Mouse (Mus musculus) stomach, embryonic 14.5 days (tissue): ENCODE measurements at regions not wholly inside any gene's neighbourhood (a gene's known extent, or its start where the extent isn't known, plus 50 kb on each side); places are given as distances from the start of the nearest gene placed in this dataset.
A peak's percentile ranks its signal among the peaks of the same experiment; 100 is the strongest.

Experiments
- ATAC-seq: fragments of 200-750 bp; cut with Nextera tagmentation; 2 replicates; pipeline ENCODE4 v1.8.0; 2017; ENCODE audit warnings: low read depth, moderate TSS enrichment; ENCODE audit not compliant: insufficient number of reproducible peaks, insufficient read depth, low FRiP score
- H3K27ac ChIP-seq: fragments of 300-500 bp; sonication (generic); 2 replicates; pipeline ENCODE4 v1.5.1; 2014; ENCODE audit warnings: mild to moderate bottlenecking, low read length, moderate library complexity, mixed read lengths
- H3K27me3 ChIP-seq: fragments of 300-500 bp; sonication (generic); 2 replicates; pipeline ENCODE4 v1.6.1; 2014; ENCODE audit warnings: low read length, control low read depth, mixed read lengths; ENCODE audit not compliant: control insufficient read depth, insufficient read depth
- H3K36me3 ChIP-seq: fragments of 300-500 bp; sonication (generic); 2 replicates; pipeline ENCODE4 v1.6.1; 2014; ENCODE audit warnings: mild to moderate bottlenecking, control low read depth, low read length, moderate library complexity, mixed read lengths; ENCODE audit not compliant: control insufficient read depth, insufficient read depth
- H3K4me1 ChIP-seq: fragments of 300-500 bp; sonication (generic); 2 replicates; pipeline ENCODE4 v1.6.1; 2014; ENCODE audit warnings: low read length, control low read depth, mixed read lengths; ENCODE audit not compliant: control insufficient read depth, insufficient read depth
- H3K4me2 ChIP-seq: fragments of 300-500 bp; sonication (generic); replicated peaks from 2 replicates; pipeline ENCODE4 v1.6.1; 2014; ENCODE audit warnings: low read depth, low read length, control low read depth
- H3K4me3 ChIP-seq: fragments of 300-500 bp; sonication (generic); 2 replicates; pipeline ENCODE4 v1.5.1; 2014; ENCODE audit warnings: low read depth, low read length, control low read depth
- H3K9ac ChIP-seq: fragments of 300-500 bp; sonication (generic); replicated peaks from 2 replicates; pipeline ENCODE4 v1.6.1; 2014; ENCODE audit warnings: low read depth, mild to moderate bottlenecking, control low read depth, low read length, moderate library complexity, mixed read lengths
- H3K9me3 ChIP-seq: fragments of 300-500 bp; sonication (generic); 2 replicates; pipeline ENCODE4 v1.6.1; 2016; ENCODE audit warnings: low read depth, low read length, control low read depth; ENCODE audit not compliant: control insufficient read depth
- WGBS: fragments of 180-500 bp; shearing (Covaris S2); extraction: QIAGEN DNeasy Blood & Tissue Kit; methylation state at CpG from one replicate; pipeline ENCODE4 v1.1.7; 2014; 5-methylcytosine and 5-hydroxymethylcytosine counted together

GRCm38 (mm10) chr14:76228968-76229555 lies 118.4 kb downstream of the Nufip1 start:
- WGBS, result 47% methylated on average over 9 of the region's 9 CpGs
- Histone ChIP-seq H3K27ac (no peak overlapping the region), H3K27me3 (no peaks in the 10 kb centered on the region), H3K36me3 (no peaks in the 10 kb centered on the region), H3K4me1 (no peaks in the 10 kb centered on the region), H3K4me3 (no peak overlapping the region), H3K9me3 (no peaks in the 10 kb centered on the region), H3K4me2 (no peak overlapping the region), H3K9ac (no peak overlapping the region)
- ATAC-seq, result no peak

GRCm38 (mm10) chr14:76239856-76240493 lies 129.3 kb downstream of the Nufip1 start:
- H3K4me1 ChIP-seq, result 0 out of 2 replicates have a peak, but pooled peaks cover 5% of the 10 kb centered on the region
- H3K4me3 ChIP-seq, result no peak overlapping the region
- no peaks in the 10 kb centered on the region for H3K9me3 ChIP-seq
- no peaks in the 10 kb centered on the region for H3K36me3 ChIP-seq
- H3K27ac ChIP-seq, result no peak overlapping the region
- no peak overlapping the region for H3K9ac ChIP-seq
- no peak overlapping the region for H3K4me2 ChIP-seq
- WGBS, result 73% methylated on average over 14 of the region's 14 CpGs
- H3K27me3 ChIP-seq, result no peaks in the 10 kb centered on the region
- ATAC-seq, result no peak

- Histone ChIP-seq H3K4me1 (0 out of 2 replicates have a peak, but pooled peaks cover 5% of the 10 kb centered on the region), H3K9ac (no peak overlapping the region), H3K27me3 (no peaks in the 10 kb centered on the region), H3K4me2 (no peak overlapping the region), H3K27ac (peak overlapping the region; percentile 56; the same call in 1 of the 2 replicates), H3K36me3 (no peaks in the 10 kb centered on the region), H3K9me3 (no peaks in the 10 kb centered on the region), H3K4me3 (no peak overlapping the region)
- WGBS, result 56% methylated on average over 14 of the region's 14 CpGs
- ATAC-seq, result peak; percentile 61; the same call in 1 of the 2 replicates
These were observed 133.1 kb downstream of the Nufip1 start for GRCm38 (mm10) chr14:76243581-76244337.

GRCm38 (mm10) chr14:76244338-76245062 lies 133.8 kb downstream of the Nufip1 start:
- Histone ChIP-seq H3K4me2 (no peak overlapping the region), H3K27me3 (no peaks in the 10 kb centered on the region), H3K9ac (no peak overlapping the region), H3K27ac (peak overlapping the region; percentile 56; the same call in 1 of the 2 replicates), H3K9me3 (no peaks in the 10 kb centered on the region), H3K36me3 (no peaks in the 10 kb centered on the region), H3K4me1 (0 out of 2 replicates have a peak, but pooled peaks cover 5% of the 10 kb centered on the region), H3K4me3 (no peak overlapping the region)
- ATAC-seq, result 0 out of 2 replicates have a peak, but pooled peaks have one; percentile 17
- 42% methylated on average over 18 of the region's 18 CpGs for WGBS

DNA sequence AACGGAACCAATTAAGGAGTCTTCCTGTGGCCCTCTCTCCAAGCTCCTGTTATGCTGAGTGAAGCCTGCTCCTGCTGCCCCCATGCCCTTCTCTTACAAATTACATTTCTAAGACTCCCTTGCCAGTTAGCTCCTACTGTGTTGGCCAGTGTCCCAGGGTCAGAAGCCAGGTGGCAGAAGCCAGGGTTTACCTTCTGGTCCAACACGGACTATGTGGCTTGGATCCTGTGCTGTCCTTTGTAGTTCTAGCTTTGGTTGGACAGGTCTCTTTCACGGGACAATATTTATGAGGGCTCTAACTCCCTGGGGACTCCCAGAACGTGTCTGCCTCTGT lies 134.3 kb downstream of the Nufip1 start:
- Histone ChIP-seq H3K4me3 (no peak overlapping the region), H3K4me2 (no peak overlapping the region), H3K4me1 (0 out of 2 replicates have a peak, but pooled peaks cover 5% of the 10 kb centered on the region), H3K27ac (no peak overlapping the region), H3K27me3 (no peaks in the 10 kb centered on the region), H3K36me3 (no peaks in the 10 kb centered on the region), H3K9me3 (no peaks in the 10 kb centered on the region), H3K9ac (no peak overlapping the region)
- ATAC-seq, result no peak
- 69% methylated on average over 4 of the region's 4 CpGs for WGBS

GRCm38 (mm10) chr14:76247664-76248063 lies 137.0 kb downstream of the Nufip1 start:
- Histone ChIP-seq H3K4me1 (0 out of 2 replicates have a peak, but pooled peaks cover 5% of the 10 kb centered on the region), H3K4me2 (no peak overlapping the region), H3K27ac (no peak overlapping the region), H3K9me3 (no peaks in the 10 kb centered on the region), H3K36me3 (no peaks in the 10 kb centered on the region), H3K27me3 (no peaks in the 10 kb centered on the region), H3K4me3 (no peak overlapping the region), H3K9ac (no peak overlapping the region)
- WGBS, result 83% methylated on average over 4 of the region's 4 CpGs
- ATAC-seq, result no peak

- no peak overlapping the region for H3K4me2 ChIP-seq
- ATAC-seq, result no peak
- no peak overlapping the region for H3K9ac ChIP-seq
- H3K36me3 ChIP-seq, result no peaks in the 10 kb centered on the region
- 63% methylated on average over 3 of the region's 3 CpGs for WGBS
- no peak overlapping the region for H3K27ac ChIP-seq
- H3K27me3 ChIP-seq, result no peaks in the 10 kb centered on the region
- H3K9me3 ChIP-seq, result no peaks in the 10 kb centered on the region
- no peak overlapping the region for H3K4me3 ChIP-seq
- no peaks in the 10 kb centered on the region for H3K4me1 ChIP-seq
These were observed 143.2 kb downstream of the Nufip1 start for GRCm38 (mm10) chr14:76253850-76254249.
